Mouse (Mus musculus) inflammation-experienced regulatory T-cells (primary cell): ENCODE results near the gene Galnt16. TPM values are rescaled to one million over a fixed set of nuclear protein-coding genes. Genes with fewer than 3 reads are reported as not detected.

Source experiments
- polyA plus RNA-seq, 2 experiments: library from polyadenylated mRNA; unstranded; fragments of 100-300 nt; shearing (Covaris generic); gene quantifications; one replicate each; pipeline ENCODE4 v1.2.1; 2017

The Galnt16 gene
- 1 to 10 TPM in 1 of 2 experiments, under 1 TPM in 1; 0.46 to 1.3 TPM for polyA plus RNA-seq

DNA sequence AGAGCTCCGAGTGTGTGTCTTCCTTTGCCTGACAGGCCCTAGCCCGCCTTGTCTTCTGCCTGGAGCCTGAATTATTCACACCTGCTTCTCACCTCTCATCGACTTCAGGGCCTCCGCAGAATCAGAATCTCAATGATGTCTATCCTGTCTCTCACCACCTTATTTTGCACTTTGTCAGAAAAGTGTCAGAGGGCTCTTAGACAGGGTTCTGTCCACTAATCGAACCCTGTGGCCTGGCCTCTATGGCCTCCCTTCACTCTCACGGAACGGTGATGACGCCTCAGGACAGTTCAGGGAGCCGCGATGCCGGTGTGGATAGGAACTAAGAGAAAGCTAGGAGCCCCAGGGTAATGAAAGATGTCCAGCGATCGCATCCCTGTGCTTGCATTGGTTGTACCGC lies at the start of gene Galnt16:
Gene Galnt16 (plus strand): TSS at position 301 of the 400 bp plus-strand sequence.

DNA sequence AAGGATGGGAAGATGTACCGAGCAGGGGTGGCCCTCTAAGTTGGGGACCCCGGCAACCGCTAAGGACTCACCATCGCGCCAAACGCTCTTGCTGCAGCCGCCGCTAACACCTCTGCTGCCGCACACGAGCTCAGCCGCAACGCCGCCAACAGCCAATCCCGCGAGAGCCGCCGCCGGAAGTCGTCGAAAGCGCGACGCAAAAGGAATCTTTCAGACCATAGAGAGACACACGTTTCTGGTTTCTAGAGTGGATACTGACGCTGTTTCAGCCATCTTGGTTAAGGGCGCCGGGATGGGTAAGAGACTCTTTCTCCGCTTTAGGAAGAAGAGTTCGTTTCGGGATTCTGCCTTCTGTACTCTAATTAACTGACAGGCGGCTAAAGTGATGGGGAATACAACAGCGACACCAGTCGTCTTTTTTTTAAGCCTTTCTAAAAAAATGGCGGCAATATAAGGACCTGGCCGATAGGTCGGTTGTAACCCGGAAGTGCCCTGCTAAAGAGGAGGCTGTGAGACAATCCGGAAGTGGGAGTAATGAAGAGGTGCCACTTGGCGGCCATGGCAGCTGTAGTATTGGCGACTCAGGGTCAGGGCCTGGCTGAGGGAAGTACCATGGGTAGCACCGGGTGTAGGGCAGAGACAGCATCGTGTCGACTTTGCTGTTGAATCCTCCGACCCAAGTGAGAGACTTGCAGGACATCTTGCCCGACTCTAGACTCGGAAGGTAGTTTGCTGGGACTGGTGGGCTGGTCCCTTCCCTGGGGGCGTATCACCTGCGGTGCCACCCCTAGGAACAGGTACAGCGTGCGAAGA lies 125.8 kb downstream of the Galnt16 start, which contains the start of the genes Slc39a9 and Erh:
Gene Slc39a9 (plus strand): TSS at position 191 of the 813 bp plus-strand sequence.
Gene Erh (minus strand): TSS at position 649 of the 813 bp plus-strand sequence.

Other genes starting within 250 kb of the Galnt16 start
- 10 to 100 TPM; 67.3 to 67.9 TPM for gene Dcaf5, start 81.7 kb upstream of the Galnt16 start, polyA plus RNA-seq
- 10 to 100 TPM; 32.5 to 65.0 TPM for gene Exd2, start 55.2 kb upstream of the Galnt16 start, polyA plus RNA-seq
- gene Slc39a9, start 125.6 kb downstream of the Galnt16 start, polyA plus RNA-seq = 10 to 100 TPM; 28.4 to 33.7 TPM
- gene Erh, start 126.1 kb downstream of the Galnt16 start, polyA plus RNA-seq = 10 to 100 TPM; 52.9 to 53.3 TPM
- gene Plekhd1, start 174.3 kb downstream of the Galnt16 start, polyA plus RNA-seq = under 1 TPM in 1 of 2 experiments, not detected in 1; 0.22 TPM
- 1 to 10 TPM in 1 of 2 experiments, under 1 TPM in 1; 0.11 to 1.9 TPM for gene Ccdc177, start 242.4 kb downstream of the Galnt16 start, polyA plus RNA-seq